Mouse (Mus musculus): ENCODE measurements around the gene Gltp.

Gene Gltp

GRCm38 (mm10) chr5:114702403-114703392 is 11.9 kb upstream of the Gltp start:
- no peak for DNase-seq (ENCODE audit: low spot score)

GRCm38 (mm10) chr5:114699015-114699414 is 8.2 kb upstream of the Gltp start:
- DNase-seq (ENCODE audit: low spot score), result peak; percentile 64

- no peak for DNase-seq (ENCODE audit: low spot score)
Observed at GRCm38 (mm10) chr5:114698044-114698746, 7.4 kb upstream of the Gltp start.

GRCm38 (mm10) chr5:114696939-114697338 is 6.2 kb upstream of the Gltp start:
- no peak for DNase-seq (ENCODE audit: low spot score)

- DNase-seq (ENCODE audit: low spot score), result no peak
Observed at GRCm38 (mm10) chr5:114695775-114696174, 5.0 kb upstream of the Gltp start.

GRCm38 (mm10) chr5:114689700-114690366 is 951 bp downstream of the Gltp start:
- DNase-seq (ENCODE audit: low spot score), result peak; percentile 48

GRCm38 (mm10) chr5:114688703-114689102 is 2.1 kb downstream of the Gltp start:
- no peak for DNase-seq (ENCODE audit: low spot score)

GRCm38 (mm10) chr5:114687901-114688300 is 2.9 kb downstream of the Gltp start:
- no peak for DNase-seq (ENCODE audit: low spot score)

GRCm38 (mm10) chr5:114686726-114687210 is 4.0 kb downstream of the Gltp start:
- DNase-seq (ENCODE audit: low spot score), result no peak

- DNase-seq (ENCODE audit: low spot score), result no peak
Observed at GRCm38 (mm10) chr5:114685986-114686385, 4.8 kb downstream of the Gltp start.

GRCm38 (mm10) chr5:114681717-114682116 is 9.1 kb downstream of the Gltp start:
- peak; percentile 82 for DNase-seq (ENCODE audit: low spot score)

GRCm38 (mm10) chr5:114680676-114681285 is 10.0 kb downstream of the Gltp start:
- DNase-seq (ENCODE audit: low spot score), result no peak

- no peak for DNase-seq (ENCODE audit: low spot score)
Observed at GRCm38 (mm10) chr5:114679841-114680591, 10.8 kb downstream of the Gltp start.

GRCm38 (mm10) chr5:114674594-114674993 is 16.2 kb downstream of the Gltp start:
- DNase-seq (ENCODE audit: low spot score), result no peak

- no peak for DNase-seq (ENCODE audit: low spot score)
Observed at GRCm38 (mm10) chr5:114673114-114673513, 17.7 kb downstream of the Gltp start.

GRCm38 (mm10) chr5:114669014-114669413 is 21.8 kb downstream of the Gltp start:
- DNase-seq (ENCODE audit: low spot score), result no peak

- peak; percentile 98 for DNase-seq (ENCODE audit: low spot score)
Observed at GRCm38 (mm10) chr5:114667228-114667856, 23.4 kb downstream of the Gltp start.

GRCm38 (mm10) chr5:114666659-114667058 is 24.1 kb downstream of the Gltp start:
- DNase-seq (ENCODE audit: low spot score), result no peak

- peak; percentile 59 for DNase-seq (ENCODE audit: low spot score)
Observed at GRCm38 (mm10) chr5:114664750-114665149, 26.0 kb downstream of the Gltp start.

- DNase-seq (ENCODE audit: low spot score), result no peak
Observed at GRCm38 (mm10) chr5:114664139-114664538, 26.6 kb downstream of the Gltp start.

GRCm38 (mm10) chr5:114661029-114661428 is 29.8 kb downstream of the Gltp start:
- DNase-seq (ENCODE audit: low spot score), result no peak
